Mouse (Mus musculus) liver, adult 2 months (tissue): ENCODE measurements around the gene Sntg2.

ENCODE experiments used
- CTCF ChIP-seq: fragments of 200-500 bp; IDR thresholded peaks from 2 replicates; pipeline ENCODE4 v1.5.1; 2011; ENCODE audit warnings: low read depth, low read length, control low read depth
- POLR2A ChIP-seq: fragments of 200-500 bp; IDR thresholded peaks from 2 replicates; pipeline ENCODE4 v1.6.1; 2011; ENCODE audit warnings: low read length, control low read depth; ENCODE audit not compliant: insufficient read depth; ENCODE audit errors: extremely low read depth

DNA sequence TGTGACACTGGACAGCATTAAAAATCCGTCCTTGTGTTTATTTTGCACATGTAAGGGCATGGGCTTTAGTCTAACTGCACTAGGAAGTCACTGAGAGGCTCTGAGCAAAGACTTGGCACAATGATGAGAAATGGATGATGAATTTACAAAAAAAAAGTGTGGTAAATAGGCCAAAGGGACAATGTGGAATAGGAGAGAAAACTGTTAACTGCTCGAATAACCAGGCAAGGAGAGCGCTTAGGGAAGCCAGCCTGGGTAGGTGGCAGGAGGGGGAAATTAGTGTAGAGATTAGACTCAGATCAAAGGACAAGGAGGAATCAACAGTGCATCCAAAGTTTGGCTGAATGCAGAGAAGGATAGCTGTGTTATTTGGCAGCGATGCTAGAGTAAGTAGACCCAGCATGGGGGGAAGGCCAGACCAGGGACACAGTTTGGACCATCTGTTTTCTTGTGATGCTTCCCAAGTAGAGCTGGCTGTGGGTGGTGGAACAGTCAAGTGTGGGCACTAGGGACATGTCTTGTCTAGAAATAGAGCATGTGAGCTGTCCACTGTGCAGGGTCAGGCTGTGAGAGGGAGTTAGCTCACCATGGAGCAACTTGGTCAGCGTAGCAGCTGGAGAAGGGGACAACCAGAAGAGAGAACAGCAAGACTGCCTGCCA is 126.8 kb downstream of the Sntg2 start:
- TF ChIP-seq CTCF (no peak), POLR2A (no peak)
